Mouse (Mus musculus) heart, postnatal 0 days (tissue): ENCODE results near the gene Crybg1.

ENCODE experiments used
- CTCF ChIP-seq: IDR thresholded peaks from 2 replicates; pipeline ENCODE4 v1.5.1; 2016; ENCODE audit warnings: antibody characterized with exemption, control low read depth, low read depth
- EP300 ChIP-seq: IDR thresholded peaks from 2 replicates; pipeline ENCODE4 v1.6.1; 2016; ENCODE audit warnings: antibody characterized with exemption, low read depth

DNA sequence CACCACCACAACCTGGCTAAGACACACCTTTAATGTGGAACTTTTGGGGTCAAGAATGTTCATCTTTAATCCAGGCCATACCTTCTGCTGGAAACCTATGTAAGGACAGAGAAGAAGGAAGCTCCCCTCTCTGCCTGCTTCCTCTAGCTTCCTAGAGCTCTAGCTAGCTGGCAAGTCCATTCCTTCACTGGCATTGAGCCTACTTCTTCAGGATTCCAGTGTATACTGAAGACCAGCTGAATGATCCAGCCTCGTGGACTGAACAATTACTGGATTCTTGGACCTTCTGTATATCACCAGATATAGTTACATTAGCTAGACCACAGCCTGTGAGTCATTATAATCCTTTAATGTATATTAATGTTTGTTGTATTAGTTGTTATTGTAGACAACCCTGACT, 121.4 kb downstream of the Crybg1 start:
- TF ChIP-seq CTCF (no peak), EP300 (no peak)
